Mouse (Mus musculus) cerebellum, adult 2 months (tissue): ENCODE data around the gene Ank3. TPM values are rescaled to one million over a fixed set of nuclear protein-coding genes. Genes with fewer than 3 reads are reported as not detected.

Source experiments
- DNase-seq, 2 experiments: peaks; one replicate each; pipeline ENCODE4 v3.0.0; 2021
- H3K27ac ChIP-seq: fragments of 200-500 bp; 2 replicates; pipeline ENCODE4 v1.5.1; 2012; ENCODE audit warnings: low read length, control low read depth, inconsistent platforms; ENCODE audit not compliant: insufficient read depth
- H3K27me3 ChIP-seq: fragments of 200-500 bp; 2 replicates; pipeline ENCODE4 v1.6.1; 2012; ENCODE audit warnings: inconsistent platforms, mild to moderate bottlenecking, low read length, moderate library complexity; ENCODE audit not compliant: control insufficient read depth, insufficient read depth
- H3K4me1 ChIP-seq: fragments of 200-500 bp; 2 replicates; pipeline ENCODE4 v1.6.1; 2011; ENCODE audit warnings: low read length; ENCODE audit not compliant: control insufficient read depth, insufficient read depth
- H3K4me3 ChIP-seq: fragments of 200-500 bp; replicated peaks from 2 replicates; pipeline ENCODE3; 2011; ENCODE audit warnings: mild to moderate bottlenecking, low read depth, low read length, control low read depth; ENCODE audit not compliant: insufficient read depth
- CTCF ChIP-seq: fragments of 200-500 bp; IDR thresholded peaks from 2 replicates; pipeline ENCODE4 v1.5.1; 2011; ENCODE audit warnings: low read depth, mild to moderate bottlenecking, control low read depth, low read length, moderate library complexity, borderline replicate concordance; ENCODE audit not compliant: insufficient read depth
- POLR2A ChIP-seq: fragments of 200-500 bp; IDR thresholded peaks from 2 replicates; pipeline ENCODE4 v1.6.1; 2011; ENCODE audit warnings: low read length, control low read depth, borderline replicate concordance; ENCODE audit not compliant: insufficient read depth
- WGBS: fragments of 180-500 bp; shearing (Covaris S2); methylation state at CpG from one replicate; pipeline ENCODE4 v1.1.7; 2018; 5-methylcytosine and 5-hydroxymethylcytosine counted together
- polyA plus RNA-seq: library from polyadenylated mRNA; depleted of rRNA; stranded (reverse); fragments of >200 nt; gene quantifications from 2 replicates; pipeline ENCODE4 v1.2.3, GENCODE M21; 2012

Ank3 gene
- polyA plus RNA-seq, 1 experiment = 239 TPM

GRCm38 (mm10) chr10:69701226-69701625 lies 302.7 kb downstream of the Ank3 start:
- DNase-seq = peak in 1 of 2 experiments; percentile 44
- Histone ChIP-seq H3K27ac (peak overlapping the region; percentile 68), H3K4me3 (no peak overlapping the region), H3K27me3 (no peaks in the 10 kb centered on the region), H3K4me1 (peaks cover 23% of the 10 kb centered on the region)
- 34% methylated on average over 4 of the region's 4 CpGs for WGBS
- TF ChIP-seq POLR2A (no peak), CTCF (no peak)

- H3K4me3 ChIP-seq = peak overlapping the region; percentile 99
- H3K27ac ChIP-seq = peak overlapping the region; percentile 100
- H3K27me3 ChIP-seq = no peaks in the 10 kb centered on the region
- peak; percentile 78 to 86 for DNase-seq
- peaks cover 15% of the 10 kb centered on the region for H3K4me1 ChIP-seq
- 2% methylated on average over 17 of the region's 17 CpGs for WGBS
- TF ChIP-seq CTCF = no peak
- TF ChIP-seq POLR2A = peak; percentile 33; the same call in 1 of the 2 replicates
Observed at GRCm38 (mm10) chr10:69705806-69706768, 307.5 kb downstream of the Ank3 start.

GRCm38 (mm10) chr10:69706851-69707788 lies 308.5 kb downstream of the Ank3 start:
- TF ChIP-seq CTCF (no peak), POLR2A (no peak)
- H3K27me3 ChIP-seq = no peaks in the 10 kb centered on the region
- H3K4me3 ChIP-seq = peak overlapping the region; percentile 99
- H3K27ac ChIP-seq = peak overlapping the region; percentile 100
- peak; percentile 68 to 72 for DNase-seq
- H3K4me1 ChIP-seq = peaks cover 13% of the 10 kb centered on the region
- 3% methylated on average over 14 of the region's 14 CpGs for WGBS

- peak overlapping the region; percentile 99 for H3K4me3 ChIP-seq
- peak overlapping the region; percentile 100 for H3K27ac ChIP-seq
- TF ChIP-seq POLR2A (peak; percentile 46; the same call in 1 of the 2 replicates), CTCF (no peak)
- H3K27me3 ChIP-seq = no peaks in the 10 kb centered on the region
- 6% methylated on average over 11 of the region's 11 CpGs for WGBS
- peak; percentile 66 to 71 for DNase-seq
- H3K4me1 ChIP-seq = peaks cover 22% of the 10 kb centered on the region
Observed at GRCm38 (mm10) chr10:69707844-69708550, 309.4 kb downstream of the Ank3 start.

GRCm38 (mm10) chr10:69709631-69710030 lies 311.1 kb downstream of the Ank3 start:
- H3K27ac ChIP-seq = peak overlapping the region; percentile 50; the same call in 1 of the 2 replicates
- H3K4me3 ChIP-seq = peak overlapping the region; percentile 42
- TF ChIP-seq POLR2A (no peak), CTCF (no peak)
- peaks cover 27% of the 10 kb centered on the region for H3K4me1 ChIP-seq
- 5% methylated on average over 2 of the region's 2 CpGs for WGBS
- peak; percentile 91 to 95 for DNase-seq
- H3K27me3 ChIP-seq = no peaks in the 10 kb centered on the region

- TF ChIP-seq CTCF (peak; percentile 8; the same call in 1 of the 2 replicates), POLR2A (no peak)
- H3K27ac ChIP-seq = peak overlapping the region; percentile 51
- H3K27me3 ChIP-seq = no peaks in the 10 kb centered on the region
- 13% methylated on average over 5 of the region's 5 CpGs for WGBS
- H3K4me1 ChIP-seq = peaks cover 24% of the 10 kb centered on the region
- peak; percentile 75 to 81 for DNase-seq
- H3K4me3 ChIP-seq = peak overlapping the region; percentile 49
Observed at GRCm38 (mm10) chr10:69710802-69711201, 312.2 kb downstream of the Ank3 start.

GRCm38 (mm10) chr10:69716907-69717306 lies 318.3 kb downstream of the Ank3 start:
- Histone ChIP-seq H3K27ac (no peak overlapping the region), H3K27me3 (no peaks in the 10 kb centered on the region), H3K4me3 (no peak overlapping the region), H3K4me1 (peaks cover 49% of the 10 kb centered on the region)
- no peak for TF ChIP-seq POLR2A
- TF ChIP-seq CTCF = no peak
- DNase-seq = no peak
- WGBS = 20% methylated on average over 4 of the region's 4 CpGs
